Mouse (Mus musculus) urinary bladder, adult 18-20 months (tissue): ENCODE data around the gene Ets1.

Experiments used
- DNase-seq, 2 experiments: peaks; one replicate each; pipeline ENCODE4 v3.0.0; 2022; ENCODE audit warnings: low spot score in 2 of 2, mixed read lengths in 2 of 2

Ets1 gene

GRCm38 (mm10) chr9:32712383-32712910 lies 76.4 kb downstream of the Ets1 start:
- DNase-seq: no peak

GRCm38 (mm10) chr9:32713106-32713505 lies 77.1 kb downstream of the Ets1 start:
- no peak for DNase-seq

- no peak for DNase-seq
Observed at GRCm38 (mm10) chr9:32713790-32714189, 77.8 kb downstream of the Ets1 start.

GRCm38 (mm10) chr9:32714487-32714886 lies 78.5 kb downstream of the Ets1 start:
- no peak for DNase-seq

- DNase-seq: no peak
Observed at GRCm38 (mm10) chr9:32715806-32716466, 79.9 kb downstream of the Ets1 start.

- DNase-seq: no peak
Observed at GRCm38 (mm10) chr9:32717268-32717920, 81.4 kb downstream of the Ets1 start.

GRCm38 (mm10) chr9:32717931-32718820 lies 82.2 kb downstream of the Ets1 start:
- DNase-seq: no peak

GRCm38 (mm10) chr9:32718868-32719267 lies 82.8 kb downstream of the Ets1 start:
- no peak for DNase-seq

GRCm38 (mm10) chr9:32719941-32720263 lies 83.9 kb downstream of the Ets1 start:
- DNase-seq: no peak

DNA sequence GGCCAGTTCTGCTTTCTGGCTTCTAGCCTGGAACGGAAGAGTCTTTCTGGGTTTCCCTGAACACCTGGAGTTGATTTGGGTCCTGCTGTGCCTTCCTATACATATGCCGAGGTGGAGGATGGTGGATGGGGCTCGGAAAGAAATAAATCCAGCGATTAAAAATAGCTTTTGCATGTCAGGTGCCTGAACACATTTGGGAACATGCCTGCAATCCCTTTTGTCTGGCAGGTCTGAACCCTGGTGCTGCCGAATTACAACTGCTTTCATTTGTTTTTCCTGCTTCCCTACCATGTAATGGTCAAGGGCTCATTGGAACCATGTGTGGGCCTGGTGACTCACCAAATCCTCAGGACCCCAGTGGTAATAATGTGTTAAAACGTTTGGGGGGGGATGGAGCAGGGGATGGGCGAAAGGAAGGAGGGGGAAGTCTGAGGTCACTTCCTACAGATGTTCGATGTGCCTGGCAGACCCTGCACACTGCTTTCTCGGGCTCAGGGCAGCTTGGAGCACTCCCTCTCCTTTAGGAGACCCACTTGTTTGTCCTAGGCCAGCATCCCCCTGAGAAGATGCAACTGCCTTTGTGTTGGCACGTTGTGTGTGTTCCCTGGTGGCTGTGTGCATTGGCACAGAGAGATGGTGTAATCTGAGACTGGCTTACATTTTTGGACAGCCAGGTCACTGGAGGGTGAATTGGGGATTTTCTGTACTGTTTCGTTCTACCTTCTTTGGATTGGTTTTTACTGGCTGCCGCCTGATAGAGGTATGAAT lies 84.4 kb downstream of the Ets1 start:
- DNase-seq: no peak

DNA sequence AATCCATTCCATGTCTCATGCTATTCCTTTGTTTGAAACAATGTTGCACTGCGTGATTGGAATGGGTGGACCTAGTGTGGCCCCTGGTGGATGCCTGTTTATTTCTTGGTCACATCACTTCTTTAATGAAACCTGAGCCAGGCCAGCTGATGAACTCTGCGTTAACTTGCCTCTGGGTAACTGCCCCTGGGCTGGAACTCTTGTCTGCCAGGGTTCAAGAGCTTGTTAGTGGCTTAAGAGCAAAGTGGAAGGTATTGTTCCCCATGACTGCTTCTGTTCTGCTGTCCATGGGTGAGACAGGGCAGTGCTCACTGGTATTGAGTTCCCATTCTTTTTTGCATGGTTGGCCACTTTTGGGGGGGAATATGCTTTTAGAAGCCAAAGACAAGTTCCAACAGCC lies 85.1 kb downstream of the Ets1 start:
- no peak for DNase-seq

GRCm38 (mm10) chr9:32722205-32722604 lies 86.2 kb downstream of the Ets1 start:
- DNase-seq: no peak

DNA sequence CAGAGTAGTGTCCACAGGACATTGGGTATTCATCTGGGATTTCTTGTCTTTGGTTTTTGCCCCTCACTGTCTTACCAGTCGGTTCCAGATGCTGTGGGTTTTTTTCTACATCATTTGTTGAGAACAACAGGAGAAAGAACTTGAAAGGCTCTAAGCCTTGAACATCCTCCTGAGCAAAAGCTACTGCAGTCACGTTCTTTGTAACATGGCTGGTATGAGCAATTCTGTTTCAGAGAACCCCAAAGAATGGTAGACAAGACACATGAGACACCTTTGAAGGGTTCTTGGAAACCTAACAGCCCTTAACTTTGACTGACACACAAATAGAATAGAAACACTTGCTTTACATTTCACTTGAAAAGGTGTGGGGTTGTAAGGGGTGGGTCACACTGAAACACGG lies 86.9 kb downstream of the Ets1 start:
- no peak for DNase-seq

DNA sequence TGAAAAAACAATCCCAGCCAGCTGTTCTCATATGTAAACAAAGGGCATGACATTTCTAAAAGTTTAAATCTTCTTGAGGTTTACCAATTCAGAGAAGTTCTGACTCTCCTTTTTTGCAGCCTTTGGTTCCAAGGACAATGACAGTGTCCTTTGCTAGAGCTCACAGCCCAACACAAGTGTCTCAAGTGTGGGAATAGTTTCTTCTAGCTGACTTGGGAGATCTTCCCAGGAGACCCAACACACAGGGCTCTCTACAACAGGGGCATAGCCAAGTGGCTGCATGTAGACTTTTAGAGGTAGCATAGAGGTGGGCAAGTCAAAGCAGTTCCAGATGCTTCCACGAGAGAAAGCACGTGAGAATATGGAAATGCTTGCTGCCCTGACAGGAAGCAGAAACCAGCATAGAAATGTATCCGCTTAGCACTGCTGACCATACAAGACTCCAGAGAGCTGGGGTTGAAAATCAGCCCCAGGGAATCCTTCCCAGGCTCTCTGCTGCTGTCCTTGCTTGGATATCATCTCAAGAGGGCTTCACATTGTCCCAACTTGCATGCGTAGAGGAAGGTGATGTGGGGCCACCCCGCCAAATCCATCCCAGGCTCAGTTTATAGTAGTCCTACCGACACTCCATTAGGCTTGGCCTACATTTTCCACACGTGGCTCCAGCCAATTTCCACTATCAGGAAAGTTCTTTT lies 88.3 kb downstream of the Ets1 start:
- DNase-seq: no peak

- DNase-seq: no peak
Observed at GRCm38 (mm10) chr9:32725902-32726301, 89.9 kb downstream of the Ets1 start.

DNA sequence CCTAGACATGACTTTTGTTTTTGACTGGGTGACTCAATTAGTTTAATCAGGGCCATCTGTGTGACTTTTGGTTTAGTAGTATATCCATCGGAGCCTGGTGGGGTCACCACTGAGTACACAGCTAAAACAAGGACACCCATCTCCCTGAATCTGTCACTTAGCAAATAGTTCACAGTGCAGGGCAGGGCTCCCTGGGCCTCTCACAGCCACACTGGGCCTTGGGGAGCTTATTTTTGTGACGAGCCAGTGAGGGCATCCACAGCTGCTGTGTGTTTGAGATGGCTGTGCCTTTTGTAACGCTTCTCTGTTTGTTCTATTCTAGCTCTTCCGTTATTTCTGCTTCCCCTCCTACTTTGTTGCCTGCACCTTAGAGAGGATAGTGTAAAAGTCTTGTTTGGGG lies 90.6 kb downstream of the Ets1 start:
- DNase-seq: no peak

DNA sequence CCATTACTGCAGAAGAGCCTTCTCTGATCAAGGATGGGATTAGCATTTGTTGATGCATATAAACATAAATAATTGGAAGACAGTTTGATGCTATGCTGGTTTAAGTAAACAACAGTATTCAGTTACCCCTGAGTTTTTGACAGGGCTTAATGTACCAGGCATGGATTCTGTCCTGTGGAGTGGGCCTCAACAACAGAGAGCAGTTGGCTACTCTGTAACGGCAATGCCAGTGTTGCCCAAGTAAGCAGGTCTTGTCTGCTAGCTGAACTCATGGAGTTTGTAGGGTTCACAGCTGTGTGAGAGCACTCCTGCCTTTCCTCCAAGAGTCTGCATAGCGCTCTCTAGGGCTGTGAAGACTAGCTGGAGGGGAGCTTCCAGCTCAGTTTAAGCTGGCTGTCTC lies 91.0 kb downstream of the Ets1 start:
- no peak for DNase-seq

DNA sequence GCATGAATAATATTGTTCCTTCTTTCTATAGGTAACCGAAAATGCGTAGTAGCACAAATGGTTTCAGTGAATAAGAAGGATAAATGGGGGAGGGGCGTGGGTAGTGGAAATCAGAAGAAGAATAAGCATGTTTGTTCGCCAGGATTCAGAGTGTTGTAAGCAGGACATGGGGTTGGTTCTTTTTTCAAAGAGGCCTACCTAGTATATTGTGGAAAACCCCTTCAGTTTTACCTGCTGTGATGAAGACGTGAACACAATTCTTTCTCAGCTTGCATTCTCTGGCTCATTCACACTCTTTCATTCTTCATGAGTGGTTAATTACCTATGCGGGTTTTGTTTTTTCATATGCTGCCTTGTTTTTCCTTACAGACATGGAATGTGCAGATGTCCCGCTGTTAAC lies 92.3 kb downstream of the Ets1 start:
- DNase-seq: no peak

DNA sequence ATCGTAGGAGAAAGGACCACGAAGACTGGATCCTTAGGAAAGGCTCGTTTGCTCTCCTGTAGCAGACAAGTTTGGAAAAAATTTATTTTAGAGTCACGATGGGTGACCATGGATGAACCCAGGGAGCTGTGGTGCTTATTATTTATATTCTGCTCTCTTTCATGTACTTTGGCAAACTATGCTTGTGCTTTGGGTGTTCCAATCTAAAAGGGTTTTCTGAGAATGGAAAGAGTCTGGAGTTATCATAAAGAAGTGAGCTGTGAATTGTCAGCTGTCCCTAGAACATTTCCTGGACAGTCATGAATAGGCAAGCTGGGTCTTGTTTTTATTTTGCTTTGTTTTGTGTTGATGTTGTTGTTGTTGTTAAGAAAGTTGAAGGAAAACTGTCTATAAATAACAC lies 92.8 kb downstream of the Ets1 start:
- no peak for DNase-seq

GRCm38 (mm10) chr9:32729207-32729606 lies 93.2 kb downstream of the Ets1 start:
- DNase-seq: no peak

- DNase-seq: no peak
Observed at GRCm38 (mm10) chr9:32730001-32730655, 94.1 kb downstream of the Ets1 start.
